Mouse (Mus musculus): ENCODE data around the gene Olfr508. TPM values are rescaled to one million over a fixed set of nuclear protein-coding genes. Genes with fewer than 3 reads are reported as not detected.
"Not testable (repeated sequence)": the region's sequence is repeated elsewhere in the genome, so short reads cannot be mapped to it uniquely, and the experiment has no call there.

Gene Olfr508
- not detected for polyA plus RNA-seq (2012; fragmentation: generic; extraction: Trizol)
- long read RNA-seq, experiment 1, result 0 reads
- long read RNA-seq, experiment 2, result 0 reads

DNA sequence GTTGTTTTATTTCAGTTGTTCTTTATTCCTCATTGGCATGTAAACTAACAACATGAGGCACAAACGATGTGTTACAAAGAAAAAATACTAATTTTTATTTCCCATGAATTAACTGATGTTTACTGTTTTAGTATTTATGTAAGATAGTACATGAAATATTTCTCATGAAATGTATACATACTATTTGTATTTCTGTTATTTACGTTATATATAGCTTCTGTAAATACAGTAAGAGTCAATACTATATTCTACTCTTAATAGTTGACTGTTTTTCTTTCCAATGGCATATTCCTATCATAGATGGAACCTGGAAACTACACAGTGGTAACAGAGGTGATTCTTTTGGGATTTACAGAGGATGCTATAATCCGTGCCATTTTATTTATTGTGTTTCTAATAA, at the start of gene Olfr508:
Gene Olfr508 (plus strand): TSS at position 301 of the 400 bp plus-strand sequence.
- no peaks in the 10 kb centered on the region for H3K79me3 ChIP-seq (ENCODE audit: low read depth)
- no peaks in the 10 kb centered on the region for H3K36me3 ChIP-seq (ENCODE audit: control insufficient read depth, insufficient read depth)

DNA sequence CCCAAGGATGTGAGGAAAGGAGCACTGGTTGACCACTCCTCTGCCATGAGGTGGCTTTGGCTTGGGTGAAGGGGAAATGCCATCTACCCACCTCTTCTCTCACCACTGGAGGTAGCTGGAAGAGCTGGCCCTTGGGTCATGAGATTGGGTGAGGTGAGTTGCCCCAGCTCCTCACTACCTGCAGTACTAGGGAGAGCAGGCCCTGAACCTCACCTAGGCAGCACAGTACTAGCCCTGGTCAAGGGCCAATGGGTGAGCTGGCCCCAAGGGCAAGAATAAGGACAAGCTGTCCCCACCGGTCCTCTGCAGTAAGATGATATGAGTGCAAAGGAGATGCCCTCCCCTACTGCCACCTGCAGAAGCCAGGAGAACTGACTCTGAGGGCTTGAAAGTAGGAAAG, 40.0 kb upstream of the Olfr508 start:
- H3K79me3 ChIP-seq (ENCODE audit: low read depth), result no peaks in the 10 kb centered on the region
- TF ChIP-seq FOSL1 (IDR thresholded peaks at IDR 0.05; ENCODE audit: insufficient read depth, low read length, poor library complexity, severe bottlenecking), result no peak
- no peak for TF ChIP-seq MAX (IDR thresholded peaks at IDR 0.05)
- TF ChIP-seq CEBPB (IDR thresholded peaks at IDR 0.05; ENCODE audit: low read depth), result no peak
- no peak for TF ChIP-seq CTCF (IDR thresholded peaks at IDR 0.05; ENCODE audit: control insufficient read depth, insufficient read depth, insufficient read length)
- TF ChIP-seq MYOD1 (IDR thresholded peaks at IDR 0.05; ENCODE audit: control insufficient read depth, insufficient read length, low read depth), result no peak
- no peak for TF ChIP-seq USF1 (IDR thresholded peaks at IDR 0.05; ENCODE audit: low read depth)
- TF ChIP-seq MYOG (IDR thresholded peaks at IDR 0.05; ENCODE audit: control insufficient read depth, extremely low read depth, insufficient read length), result no peak
- no peak overlapping the region for H3ac ChIP-seq (ENCODE audit: control insufficient read depth, insufficient read length, low read depth)
- no peak overlapping the region for H3K4me3 ChIP-seq (ENCODE audit: insufficient read depth, poor library complexity, severe bottlenecking)
- no peaks in the 10 kb centered on the region for H3K36me3 ChIP-seq (ENCODE audit: control insufficient read depth, insufficient read depth)
- H3K79me2 ChIP-seq (ENCODE audit: control insufficient read depth, insufficient read depth), result no peaks in the 10 kb centered on the region
- no peaks in the 10 kb centered on the region for H3K27me3 ChIP-seq (ENCODE audit: control insufficient read depth, insufficient read depth, insufficient read length)

More for the DNA sequence above, at the start of gene Olfr508:
- no peak within 1 kb of the TSS for H3ac ChIP-seq (ENCODE audit: control insufficient read depth, insufficient read length, low read depth)
- no peaks in the 10 kb centered on the region for H3K79me2 ChIP-seq (ENCODE audit: control insufficient read depth, insufficient read depth)
- TF ChIP-seq USF1 (IDR thresholded peaks at IDR 0.05; ENCODE audit: low read depth) (no peak), MYOG (IDR thresholded peaks at IDR 0.05; ENCODE audit: control insufficient read depth, extremely low read depth, insufficient read length) (no peak), FOSL1 (IDR thresholded peaks at IDR 0.05; ENCODE audit: insufficient read depth, low read length, poor library complexity, severe bottlenecking) (no peak), CTCF (IDR thresholded peaks at IDR 0.05; ENCODE audit: control insufficient read depth, insufficient read depth, insufficient read length) (no peak), MYOD1 (IDR thresholded peaks at IDR 0.05; ENCODE audit: control insufficient read depth, insufficient read length, low read depth) (no peak), CEBPB (IDR thresholded peaks at IDR 0.05; ENCODE audit: low read depth) (no peak)
- no peak within 1 kb of the TSS for H3K4me3 ChIP-seq (ENCODE audit: insufficient read depth, poor library complexity, severe bottlenecking)
- H3K27me3 ChIP-seq (ENCODE audit: control insufficient read depth, insufficient read depth, insufficient read length), result no peaks in the 10 kb centered on the region

- not testable (repeated sequence) for H3ac ChIP-seq (ENCODE audit: control insufficient read depth, insufficient read length, low read depth); H3K36me3 ChIP-seq (ENCODE audit: control insufficient read depth, insufficient read depth); H3K79me2 ChIP-seq (ENCODE audit: control insufficient read depth, insufficient read depth); H3K4me3 ChIP-seq (ENCODE audit: insufficient read depth, poor library complexity, severe bottlenecking); H3K27me3 ChIP-seq (ENCODE audit: control insufficient read depth, insufficient read depth, insufficient read length); H3K79me3 ChIP-seq (ENCODE audit: low read depth)
These were observed 27.9 kb upstream of the Olfr508 start for GRCm38 (mm10) chr7:108601916-108602315.

GRCm38 (mm10) chr7:108610487-108610886, 19.3 kb upstream of the Olfr508 start, which contains the start of gene Olfr506:
TSS of gene Olfr506 (plus strand) at chr7:108610787.
- H3ac ChIP-seq (ENCODE audit: control insufficient read depth, insufficient read length, low read depth), result no peak within 1 kb of the TSS
- H3K36me3 ChIP-seq (ENCODE audit: control insufficient read depth, insufficient read depth), result no peaks in the 10 kb centered on the region
- no peak for TF ChIP-seq USF1 (IDR thresholded peaks at IDR 0.05; ENCODE audit: low read depth)
- no peak for TF ChIP-seq FOSL1 (IDR thresholded peaks at IDR 0.05; ENCODE audit: insufficient read depth, low read length, poor library complexity, severe bottlenecking)
- no peak for TF ChIP-seq MAX (IDR thresholded peaks at IDR 0.05)

DNA sequence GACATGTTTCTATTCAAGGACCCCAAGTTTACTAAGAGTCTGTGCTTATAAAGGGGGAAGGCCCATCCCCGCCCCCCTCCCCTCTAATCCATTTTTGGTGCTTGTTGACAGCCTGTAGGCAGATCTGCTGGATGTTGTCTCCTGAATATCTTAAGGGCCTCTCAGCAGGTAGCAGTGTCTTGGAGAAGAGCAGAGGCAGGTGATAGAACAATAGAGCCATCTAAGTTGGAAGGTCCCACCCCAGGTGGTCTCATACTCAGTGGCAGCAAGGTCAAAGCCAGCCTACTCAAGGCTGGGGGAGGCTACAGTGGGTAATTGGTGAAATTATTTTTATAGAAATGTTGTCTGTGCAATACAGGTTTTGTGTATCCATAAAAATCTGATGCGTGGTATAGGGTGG, 15.7 kb upstream of the Olfr508 start:
- H3K79me3 ChIP-seq (ENCODE audit: low read depth), result no peaks in the 10 kb centered on the region
- H3ac ChIP-seq (ENCODE audit: control insufficient read depth, insufficient read length, low read depth), result no peak overlapping the region
- no peaks in the 10 kb centered on the region for H3K36me3 ChIP-seq (ENCODE audit: control insufficient read depth, insufficient read depth)
- TF ChIP-seq USF1 (IDR thresholded peaks at IDR 0.05; ENCODE audit: low read depth) (no peak), CTCF (IDR thresholded peaks at IDR 0.05; ENCODE audit: control insufficient read depth, insufficient read depth, insufficient read length) (no peak), FOSL1 (IDR thresholded peaks at IDR 0.05; ENCODE audit: insufficient read depth, low read length, poor library complexity, severe bottlenecking) (no peak), MYOD1 (IDR thresholded peaks at IDR 0.05; ENCODE audit: control insufficient read depth, insufficient read length, low read depth) (no peak), MYOG (IDR thresholded peaks at IDR 0.05; ENCODE audit: control insufficient read depth, extremely low read depth, insufficient read length) (no peak), CEBPB (IDR thresholded peaks at IDR 0.05; ENCODE audit: low read depth) (no peak)
- H3K79me2 ChIP-seq (ENCODE audit: control insufficient read depth, insufficient read depth), result no peaks in the 10 kb centered on the region
- H3K27me3 ChIP-seq (ENCODE audit: control insufficient read depth, insufficient read depth, insufficient read length), result no peaks in the 10 kb centered on the region
- no peak overlapping the region for H3K4me3 ChIP-seq (ENCODE audit: insufficient read depth, poor library complexity, severe bottlenecking)

More at GRCm38 (mm10) chr7:108610487-108610886, 19.3 kb upstream of the Olfr508 start, which contains the start of gene Olfr506:
- Histone ChIP-seq H3K27me3 (ENCODE audit: control insufficient read depth, insufficient read depth, insufficient read length) (no peaks in the 10 kb centered on the region), H3K79me2 (ENCODE audit: control insufficient read depth, insufficient read depth) (no peaks in the 10 kb centered on the region), H3K79me3 (ENCODE audit: low read depth) (no peaks in the 10 kb centered on the region), H3K4me3 (ENCODE audit: insufficient read depth, poor library complexity, severe bottlenecking) (no peak within 1 kb of the TSS)

DNA sequence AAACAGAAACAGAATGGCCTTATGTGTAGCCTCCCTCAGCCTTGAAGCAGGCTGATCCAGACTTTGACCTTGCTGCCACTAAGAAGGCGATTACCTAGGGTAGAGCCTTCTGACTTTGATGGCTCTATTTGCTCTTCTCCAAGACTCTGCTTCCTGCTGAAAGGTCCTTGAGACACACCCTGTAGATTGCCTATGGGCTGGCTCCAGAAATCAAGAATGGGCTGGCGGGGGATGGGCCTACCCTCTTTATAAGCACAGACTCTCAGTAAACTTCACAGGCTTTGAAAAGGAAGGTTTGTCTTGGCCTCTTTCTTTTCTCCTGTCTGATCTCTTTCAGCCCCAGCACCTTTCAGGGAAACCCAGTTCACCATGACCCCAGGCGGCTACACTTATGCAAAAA, 13.0 kb upstream of the Olfr508 start:
- H3ac ChIP-seq (ENCODE audit: control insufficient read depth, insufficient read length, low read depth); H3K36me3 ChIP-seq (ENCODE audit: control insufficient read depth, insufficient read depth); H3K4me3 ChIP-seq (ENCODE audit: insufficient read depth, poor library complexity, severe bottlenecking); H3K27me3 ChIP-seq (ENCODE audit: control insufficient read depth, insufficient read depth, insufficient read length); H3K79me3 ChIP-seq (ENCODE audit: low read depth); H3K79me2 ChIP-seq (ENCODE audit: control insufficient read depth, insufficient read depth): not testable (repeated sequence)

Data from C2C12 (cell line).